In genomic region chr13:98316480-98317245, GRCm38 (mm10) we compare ENCODE assay signal across 8 mouse cellular contexts. TPM values are rescaled to one million over a fixed set of nuclear protein-coding genes. Genes with fewer than 3 reads are reported as not detected.
DNase-seq lines count a peak whose midpoint lies in the region; ATAC-seq and TF ChIP-seq lines count a peak whose summit lies in the region.

Gene Btf3 (minus strand): TSS chr13:98317006.

- peak within 1 kb of the TSS; percentile 77 for H3K4me2 ChIP-seq in heart, embryonic 15.5 days
- H3K4me2 ChIP-seq in liver, embryonic 14.5 days (ENCODE audit: low read depth), result peak within 1 kb of the TSS; percentile 93
- peak within 1 kb of the TSS; percentile 72 for H3K4me2 ChIP-seq in neural tube, embryonic 11.5 days (ENCODE audit: low read depth)
- peak within 1 kb of the TSS; percentile 73 for H3K4me2 ChIP-seq in stomach, postnatal 0 days (replicated peaks; ENCODE audit: low read depth)

- under 1% methylated on average over 89 of the region's 90 CpGs for WGBS in forebrain, embryonic 10.5 days
- WGBS in heart, embryonic 15.5 days, result under 1% methylated on average over 81 of the region's 90 CpGs
- WGBS in liver, embryonic 14.5 days (ENCODE audit: insufficient replicate concordance), result under 1% methylated on average over 86 of the region's 90 CpGs
- under 1% methylated on average over 86 of the region's 90 CpGs for WGBS in neural tube, embryonic 11.5 days
- WGBS in stomach, postnatal 0 days, result under 1% methylated on average over 83 of the region's 90 CpGs

- DNase-seq in CD8-positive naive resting alpha-beta T cell, adult 2 months (ENCODE audit: low read depth in 2 of 2, low spot score in 2 of 2), result peak; percentile 80 to 81
- DNase-seq in c-Kit-positive CD71-negative TER-119-negative erythroid progenitor cells, embryonic 14.5 days (ENCODE audit: low read depth), result peak; percentile 93
- peak; percentile 97 for DNase-seq in forebrain, embryonic 10.5 days (ENCODE audit: extremely low spot score, low spot score)
- peak; percentile 95 to 98 for DNase-seq in kidney, postnatal 25 days
- DNase-seq in liver, embryonic 14.5 days (ENCODE audit: low read depth in 3 of 3, low spot score in 3 of 3), result peak; percentile 86 to 89 (median 86)
- DNase-seq in neural tube, embryonic 11.5 days (ENCODE audit: low spot score), result peak; percentile 96
- peak; percentile 96 for DNase-seq in stomach, postnatal 0 days (ENCODE audit: low spot score)

- peak; percentile 87 for ATAC-seq in heart, embryonic 15.5 days (replicated peaks; ENCODE audit: insufficient number of reproducible peaks, insufficient read depth, low FRiP score, low read depth)
- ATAC-seq in liver, embryonic 14.5 days (ENCODE audit: insufficient read depth), result peak; percentile 89
- ATAC-seq in neural tube, embryonic 11.5 days (ENCODE audit: insufficient read depth, low FRiP score, low TSS enrichment), result peak; percentile 88
- peak; percentile 92 for ATAC-seq in stomach, postnatal 0 days (ENCODE audit: low FRiP score, low TSS enrichment)

- no peak for TF ChIP-seq EP300 in liver, embryonic 14.5 days (IDR thresholded peaks at IDR 0.05; ENCODE audit: low read depth)
- peak; percentile 60 for TF ChIP-seq EP300 in stomach, postnatal 0 days (optimal IDR thresholded peaks at IDR 0.05)

- no peaks in the 10 kb centered on the region for H3K27me3 ChIP-seq in forebrain, embryonic 10.5 days (ENCODE audit: poor library complexity, severe bottlenecking)
- no peaks in the 10 kb centered on the region for H3K27me3 ChIP-seq in heart, embryonic 15.5 days
- no peaks in the 10 kb centered on the region for H3K27me3 ChIP-seq in liver, embryonic 14.5 days (ENCODE audit: control insufficient read depth, insufficient read depth, low read length)
- H3K27me3 ChIP-seq in neural tube, embryonic 11.5 days (ENCODE audit: control insufficient read depth, insufficient read depth, low read length), result no peaks in the 10 kb centered on the region
- H3K27me3 ChIP-seq in stomach, postnatal 0 days (ENCODE audit: control insufficient read depth, insufficient read depth, low read length), result no peaks in the 10 kb centered on the region

- peaks cover 35% of the 10 kb centered on the region for H3K36me3 ChIP-seq in forebrain, embryonic 10.5 days (replicated peaks)
- H3K36me3 ChIP-seq in heart, embryonic 15.5 days, result peaks cover 12% of the 10 kb centered on the region
- peaks cover 23% of the 10 kb centered on the region for H3K36me3 ChIP-seq in liver, embryonic 14.5 days (replicated peaks; ENCODE audit: control insufficient read depth, insufficient read depth, low read depth)
- peaks cover 5% of the 10 kb centered on the region for H3K36me3 ChIP-seq in neural tube, embryonic 11.5 days (ENCODE audit: control insufficient read depth, insufficient read depth, low read length)
- H3K36me3 ChIP-seq in stomach, postnatal 0 days (ENCODE audit: control insufficient read depth, insufficient read depth, low read length), result peaks cover 4% of the 10 kb centered on the region

- peak within 1 kb of the TSS; percentile 99 for H3K27ac ChIP-seq in forebrain, embryonic 10.5 days
- H3K27ac ChIP-seq in heart, embryonic 15.5 days, result peak within 1 kb of the TSS; percentile 92
- H3K27ac ChIP-seq in liver, embryonic 14.5 days, result peak within 1 kb of the TSS; percentile 70
- peak within 1 kb of the TSS; percentile 84 for H3K27ac ChIP-seq in neural tube, embryonic 11.5 days (ENCODE audit: low read depth, low read length)
- H3K27ac ChIP-seq in stomach, postnatal 0 days (replicated peaks), result peak within 1 kb of the TSS; percentile 96

- no peaks in the 10 kb centered on the region for H3K9me3 ChIP-seq in forebrain, embryonic 10.5 days
- H3K9me3 ChIP-seq in heart, embryonic 15.5 days (replicated peaks), result no peaks in the 10 kb centered on the region
- no peaks in the 10 kb centered on the region for H3K9me3 ChIP-seq in liver, embryonic 14.5 days (ENCODE audit: control insufficient read depth, low read length)
- H3K9me3 ChIP-seq in neural tube, embryonic 11.5 days (ENCODE audit: control insufficient read depth, low read length), result no peaks in the 10 kb centered on the region
- no peaks in the 10 kb centered on the region for H3K9me3 ChIP-seq in stomach, postnatal 0 days (ENCODE audit: control insufficient read depth, low read length)

- TF ChIP-seq CTCF in liver, embryonic 14.5 days (IDR thresholded peaks at IDR 0.05; ENCODE audit: low read depth), result peak; percentile 47; the same call in 1 of the 2 replicates
- TF ChIP-seq CTCF in stomach, postnatal 0 days (IDR thresholded peaks at IDR 0.05; ENCODE audit: low read depth), result no peak; the same call in 1 of the 2 replicates

- peaks cover 21% of the 10 kb centered on the region for H3K4me1 ChIP-seq in forebrain, embryonic 10.5 days
- H3K4me1 ChIP-seq in heart, embryonic 15.5 days (replicated peaks), result peaks cover 13% of the 10 kb centered on the region
- peaks cover 7 to 12% of the 10 kb centered on the region in 2 experiments; a peak in 3 of 4 replicates for H3K4me1 ChIP-seq in liver, embryonic 14.5 days (replicated peaks; ENCODE audit: control insufficient read depth in 2 of 2, insufficient read depth in 2 of 2, low read length in 1 of 2)
- H3K4me1 ChIP-seq in neural tube, embryonic 11.5 days (ENCODE audit: control insufficient read depth, insufficient read depth, low read length), result peaks cover 4% of the 10 kb centered on the region; the same call in 1 of the 2 replicates
- no peaks in the 10 kb centered on the region; the same call in 1 of the 2 replicates for H3K4me1 ChIP-seq in stomach, postnatal 0 days (replicated peaks; ENCODE audit: control insufficient read depth, insufficient read depth)

- H3K9ac ChIP-seq in heart, embryonic 15.5 days, result peak within 1 kb of the TSS; percentile 99
- peak within 1 kb of the TSS; percentile 96 for H3K9ac ChIP-seq in liver, embryonic 14.5 days (replicated peaks)
- peak within 1 kb of the TSS; percentile 98 for H3K9ac ChIP-seq in neural tube, embryonic 11.5 days (ENCODE audit: low read length)
- peak within 1 kb of the TSS; percentile 98 for H3K9ac ChIP-seq in stomach, postnatal 0 days (ENCODE audit: low read length)

- peak within 1 kb of the TSS; percentile 100 for H3K4me3 ChIP-seq in forebrain, embryonic 10.5 days
- peak within 1 kb of the TSS; percentile 97 for H3K4me3 ChIP-seq in heart, embryonic 15.5 days
- H3K4me3 ChIP-seq in liver, embryonic 14.5 days (ENCODE audit: insufficient read depth in 1 of 2, low read depth in 2 of 2, low read length in 2 of 2), result peak within 1 kb of the TSS; percentile 96 to 99
- peak within 1 kb of the TSS; percentile 100 for H3K4me3 ChIP-seq in neural tube, embryonic 11.5 days (ENCODE audit: low read depth, low read length)
- peak within 1 kb of the TSS; percentile 96 for H3K4me3 ChIP-seq in stomach, postnatal 0 days (ENCODE audit: low read depth, low read length)

RNA-seq across cellular contexts. Expression of gene Btf3, which starts in this region (rescaled TPM):
- 756 and 758 TPM in 2 replicates for polyA plus RNA-seq in forebrain, embryonic 10.5 days (2016; fragmentation: Nextera tagmentation; extraction: Ambion mirVana)
- polyA plus RNA-seq in heart, embryonic 15.5 days (2015; fragmentation: Nextera tagmentation; extraction: Ambion mirVana), result 353 and 399 TPM in 2 replicates
- polyA plus RNA-seq in liver, embryonic 14.5 days (2012; rRNA removed), result 184 and 339 TPM in 2 replicates
- polyA plus RNA-seq in liver, embryonic 14.5 days (2014; fragmentation: Nextera tagmentation; extraction: Ambion mirVana), result 398 and 401 TPM in 2 replicates
- 738 and 767 TPM in 2 replicates for polyA plus RNA-seq in neural tube, embryonic 11.5 days (2014; fragmentation: Nextera tagmentation; extraction: Ambion mirVana)
- 559 TPM in 2 replicates for polyA plus RNA-seq in stomach, postnatal 0 days (2015; fragmentation: Nextera tagmentation; extraction: Ambion mirVana)

Comparison
In these comparisons a context has a peak if more than half of its experiments do, and no peak if none do; other contexts are left out.
1. Peak in every context shown above with its lines: DNase-seq, ATAC-seq, H3K4me3 ChIP-seq and H3K27ac ChIP-seq.